Mouse (Mus musculus): ENCODE data around the gene Pnpla7. TPM values are rescaled to one million over a fixed set of nuclear protein-coding genes. Genes with fewer than 3 reads are reported as not detected.

Gene Pnpla7
- polyA plus RNA-seq, 1 experiment from 2014 or later = 9.5 TPM

DNA sequence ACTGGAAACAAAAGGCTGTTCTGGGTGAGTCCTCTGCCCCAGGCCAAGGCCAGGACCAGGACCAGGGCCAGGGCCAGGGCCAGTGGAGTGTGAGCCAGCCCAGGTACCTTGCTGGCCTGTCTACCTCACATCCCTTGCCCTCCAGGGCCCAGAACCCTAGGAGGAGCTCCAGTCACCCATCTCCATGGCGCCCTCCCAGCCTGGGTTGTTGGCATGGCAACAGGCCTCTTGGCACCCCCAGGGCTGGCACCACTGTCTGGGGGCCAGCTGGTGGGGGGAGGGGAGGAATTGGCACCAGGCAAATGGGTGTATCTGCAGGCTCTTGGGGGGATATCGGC, 79.2 kb downstream of the Pnpla7 start:
- 0 out of 2 replicates have a peak, but pooled peaks have one; percentile 5 for ATAC-seq (ENCODE audit: insufficient read depth, low FRiP score)

GRCm38 (mm10) chr2:25055409-25056155, 79.7 kb downstream of the Pnpla7 start:
- 90% methylated on average over 21 of the region's 21 CpGs for WGBS
- no peaks in the 10 kb centered on the region for H3K27me3 ChIP-seq (ENCODE audit: control insufficient read depth, insufficient read depth, low read length)
- no peak for ATAC-seq (ENCODE audit: insufficient read depth, low FRiP score)
- H3K4me2 ChIP-seq (ENCODE audit: low read depth, low read length) = peak overlapping the region; percentile 85
- H3K9ac ChIP-seq (ENCODE audit: low read length) = peak overlapping the region; percentile 91
- no peak overlapping the region for H3K27ac ChIP-seq (ENCODE audit: low read length)
- H3K36me3 ChIP-seq (ENCODE audit: control insufficient read depth, insufficient read depth, low read length) = no peaks in the 10 kb centered on the region
- H3K4me1 ChIP-seq (ENCODE audit: control insufficient read depth, insufficient read depth, low read length) = peaks cover 11% of the 10 kb centered on the region
- H3K9me3 ChIP-seq (replicated peaks; ENCODE audit: control insufficient read depth, low read length) = no peaks in the 10 kb centered on the region
- H3K4me3 ChIP-seq (replicated peaks; ENCODE audit: low read length) = peak overlapping the region; percentile 81; the same call in 1 of the 2 replicates

More for the DNA sequence above, 79.2 kb downstream of the Pnpla7 start:
- H3K4me1 ChIP-seq (ENCODE audit: control insufficient read depth, insufficient read depth, low read length) = peaks cover 11% of the 10 kb centered on the region
- H3K27me3 ChIP-seq (ENCODE audit: control insufficient read depth, insufficient read depth, low read length) = no peaks in the 10 kb centered on the region
- H3K4me2 ChIP-seq (ENCODE audit: low read depth, low read length) = peak overlapping the region; percentile 85
- peak overlapping the region; percentile 91 for H3K9ac ChIP-seq (ENCODE audit: low read length)
- H3K4me3 ChIP-seq (replicated peaks; ENCODE audit: low read length) = peak overlapping the region; percentile 81
- 65% methylated on average over 2 of the region's 2 CpGs for WGBS
- no peaks in the 10 kb centered on the region for H3K36me3 ChIP-seq (ENCODE audit: control insufficient read depth, insufficient read depth, low read length)
- no peaks in the 10 kb centered on the region for H3K9me3 ChIP-seq (replicated peaks; ENCODE audit: control insufficient read depth, low read length)
- H3K27ac ChIP-seq (ENCODE audit: low read length) = no peak overlapping the region

DNA sequence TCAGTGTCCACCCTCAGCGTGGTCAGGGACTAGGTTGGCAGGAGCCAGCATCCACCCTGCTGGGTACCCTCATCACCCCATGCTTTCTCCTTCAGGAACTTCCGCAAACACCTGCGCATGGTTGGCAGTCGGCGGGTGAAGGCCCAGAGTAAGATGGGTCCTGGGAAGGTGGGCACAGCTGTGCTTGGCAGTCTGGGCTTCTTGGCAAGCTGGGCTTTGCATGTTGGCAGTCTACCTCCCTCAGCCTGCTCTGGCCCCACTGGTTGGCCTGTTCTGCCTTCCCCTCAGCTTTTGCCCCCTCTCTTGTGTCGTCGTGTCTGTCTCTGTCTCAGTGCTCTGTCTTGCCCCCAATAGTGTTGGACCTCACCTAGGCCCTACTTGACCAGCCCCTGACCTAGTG, 83.1 kb downstream of the Pnpla7 start:
- Histone ChIP-seq H3K9me3 (replicated peaks; ENCODE audit: control insufficient read depth, low read length) (no peaks in the 10 kb centered on the region), H3K4me3 (replicated peaks; ENCODE audit: low read length) (no peak overlapping the region), H3K36me3 (ENCODE audit: control insufficient read depth, insufficient read depth, low read length) (peaks cover 7% of the 10 kb centered on the region; the same call in 1 of the 2 replicates), H3K9ac (ENCODE audit: low read length) (no peak overlapping the region), H3K27ac (ENCODE audit: low read length) (no peak overlapping the region), H3K4me2 (ENCODE audit: low read depth, low read length) (no peak overlapping the region), H3K4me1 (ENCODE audit: control insufficient read depth, insufficient read depth, low read length) (peaks cover 11% of the 10 kb centered on the region), H3K27me3 (ENCODE audit: control insufficient read depth, insufficient read depth, low read length) (no peaks in the 10 kb centered on the region)
- no peak for ATAC-seq (ENCODE audit: insufficient read depth, low FRiP score)
- 94% methylated on average over 7 of the region's 7 CpGs for WGBS

DNA sequence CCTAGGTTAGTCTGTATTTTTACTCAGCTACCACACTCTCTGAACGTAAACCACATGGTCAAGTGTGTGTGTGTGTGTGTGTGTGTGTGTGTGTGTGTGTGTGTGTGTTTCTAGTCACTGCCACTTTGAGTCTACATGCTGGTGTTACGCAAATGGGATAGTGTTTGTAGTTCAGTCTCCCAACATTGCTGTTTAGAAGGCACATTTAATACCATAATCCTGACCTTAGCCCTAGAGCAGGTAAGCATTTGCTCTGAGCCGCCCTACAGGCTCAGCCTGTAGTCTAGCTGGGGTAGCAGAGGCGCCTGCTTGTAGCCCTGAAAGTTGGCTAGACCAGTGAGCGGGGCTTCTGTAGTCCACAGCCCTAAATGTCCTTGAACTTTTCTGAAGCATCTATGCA, 87.7 kb downstream of the Pnpla7 start:
- H3K9ac ChIP-seq (ENCODE audit: low read length) = no peak overlapping the region
- peaks cover 7% of the 10 kb centered on the region; the same call in 1 of the 2 replicates for H3K36me3 ChIP-seq (ENCODE audit: control insufficient read depth, insufficient read depth, low read length)
- no peaks in the 10 kb centered on the region for H3K27me3 ChIP-seq (ENCODE audit: control insufficient read depth, insufficient read depth, low read length)
- no peak for ATAC-seq (ENCODE audit: insufficient read depth, low FRiP score)
- H3K4me2 ChIP-seq (ENCODE audit: low read depth, low read length) = no peak overlapping the region
- no peaks in the 10 kb centered on the region for H3K4me1 ChIP-seq (ENCODE audit: control insufficient read depth, insufficient read depth, low read length)
- H3K4me3 ChIP-seq (replicated peaks; ENCODE audit: low read length) = no peak overlapping the region
- H3K27ac ChIP-seq (ENCODE audit: low read length) = no peak overlapping the region
- H3K9me3 ChIP-seq (replicated peaks; ENCODE audit: control insufficient read depth, low read length) = no peaks in the 10 kb centered on the region; the same call in 1 of the 2 replicates
- 95% methylated on average over 5 of the region's 5 CpGs for WGBS

- H3K9ac ChIP-seq (ENCODE audit: low read length) = no peak overlapping the region
- H3K4me2 ChIP-seq (ENCODE audit: low read depth, low read length) = no peak overlapping the region
- no peaks in the 10 kb centered on the region for H3K4me1 ChIP-seq (ENCODE audit: control insufficient read depth, insufficient read depth, low read length)
- H3K9me3 ChIP-seq (replicated peaks; ENCODE audit: control insufficient read depth, low read length) = no peaks in the 10 kb centered on the region; the same call in 1 of the 2 replicates
- peaks cover 7% of the 10 kb centered on the region; the same call in 1 of the 2 replicates for H3K36me3 ChIP-seq (ENCODE audit: control insufficient read depth, insufficient read depth, low read length)
- WGBS = 97% methylated on average over 1 of the region's 1 CpGs
- no peak overlapping the region for H3K4me3 ChIP-seq (replicated peaks; ENCODE audit: low read length)
- no peak for ATAC-seq (ENCODE audit: insufficient read depth, low FRiP score)
- no peak overlapping the region for H3K27ac ChIP-seq (ENCODE audit: low read length)
- H3K27me3 ChIP-seq (ENCODE audit: control insufficient read depth, insufficient read depth, low read length) = no peaks in the 10 kb centered on the region
Observed at GRCm38 (mm10) chr2:25064285-25064684, 88.5 kb downstream of the Pnpla7 start.

DNA sequence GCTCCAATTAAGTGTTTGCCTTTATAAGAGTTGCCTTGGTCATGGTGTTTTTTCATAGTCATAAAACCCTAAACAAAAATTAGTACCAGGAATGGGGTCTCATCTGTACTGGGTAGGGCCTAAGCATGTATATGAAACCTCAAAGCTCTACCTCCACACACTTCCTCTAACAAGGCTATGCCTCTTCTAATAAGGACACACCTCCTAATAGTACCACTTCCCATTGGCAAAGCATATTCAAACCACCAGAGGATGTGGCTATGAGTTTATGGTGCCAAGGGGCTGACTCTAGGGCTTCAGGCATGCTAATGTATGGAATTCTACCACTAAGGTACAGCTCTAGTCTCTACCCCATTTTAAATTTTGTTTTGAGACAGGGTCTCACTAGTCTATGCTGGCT, 89.7 kb downstream of the Pnpla7 start:
- Histone ChIP-seq H3K4me2 (ENCODE audit: low read depth, low read length) (no peak overlapping the region), H3K36me3 (ENCODE audit: control insufficient read depth, insufficient read depth, low read length) (peaks cover 7% of the 10 kb centered on the region; the same call in 1 of the 2 replicates), H3K4me1 (ENCODE audit: control insufficient read depth, insufficient read depth, low read length) (no peaks in the 10 kb centered on the region), H3K9me3 (replicated peaks; ENCODE audit: control insufficient read depth, low read length) (no peaks in the 10 kb centered on the region; the same call in 1 of the 2 replicates), H3K27ac (ENCODE audit: low read length) (no peak overlapping the region), H3K4me3 (replicated peaks; ENCODE audit: low read length) (no peak overlapping the region), H3K9ac (ENCODE audit: low read length) (no peak overlapping the region), H3K27me3 (ENCODE audit: control insufficient read depth, insufficient read depth, low read length) (no peaks in the 10 kb centered on the region)
- ATAC-seq (ENCODE audit: insufficient read depth, low FRiP score) = no peak

GRCm38 (mm10) chr2:25066552-25066951, 90.7 kb downstream of the Pnpla7 start:
- H3K36me3 ChIP-seq (ENCODE audit: control insufficient read depth, insufficient read depth, low read length) = peaks cover 4% of the 10 kb centered on the region; the same call in 1 of the 2 replicates
- no peaks in the 10 kb centered on the region for H3K4me1 ChIP-seq (ENCODE audit: control insufficient read depth, insufficient read depth, low read length)
- WGBS = 85% methylated on average over 4 of the region's 4 CpGs
- no peak overlapping the region for H3K4me2 ChIP-seq (ENCODE audit: low read depth, low read length)
- no peaks in the 10 kb centered on the region; the same call in 1 of the 2 replicates for H3K9me3 ChIP-seq (replicated peaks; ENCODE audit: control insufficient read depth, low read length)
- no peak for ATAC-seq (ENCODE audit: insufficient read depth, low FRiP score)
- no peaks in the 10 kb centered on the region for H3K27me3 ChIP-seq (ENCODE audit: control insufficient read depth, insufficient read depth, low read length)
- no peak overlapping the region for H3K27ac ChIP-seq (ENCODE audit: low read length)
- H3K4me3 ChIP-seq (replicated peaks; ENCODE audit: low read length) = no peak overlapping the region
- H3K9ac ChIP-seq (ENCODE audit: low read length) = no peak overlapping the region

GRCm38 (mm10) chr2:25069537-25069936, 93.7 kb downstream of the Pnpla7 start:
- whole genome bisulfite sequencing = 60% methylated on average over 4 of the region's 4 CpGs
- H3K4me3 ChIP-seq (replicated peaks; ENCODE audit: low read length) = no peak overlapping the region
- no peak overlapping the region for H3K9ac ChIP-seq (ENCODE audit: low read length)
- H3K4me1 ChIP-seq (ENCODE audit: control insufficient read depth, insufficient read depth, low read length) = no peaks in the 10 kb centered on the region
- no peaks in the 10 kb centered on the region for H3K36me3 ChIP-seq (ENCODE audit: control insufficient read depth, insufficient read depth, low read length)
- H3K27ac ChIP-seq (ENCODE audit: low read length) = no peak overlapping the region
- H3K4me2 ChIP-seq (ENCODE audit: low read depth, low read length) = no peak overlapping the region
- H3K9me3 ChIP-seq (replicated peaks; ENCODE audit: control insufficient read depth, low read length) = no peaks in the 10 kb centered on the region; the same call in 1 of the 2 replicates
- no peak for ATAC-seq (ENCODE audit: insufficient read depth, low FRiP score)
- H3K27me3 ChIP-seq (ENCODE audit: control insufficient read depth, insufficient read depth, low read length) = no peaks in the 10 kb centered on the region

DNA sequence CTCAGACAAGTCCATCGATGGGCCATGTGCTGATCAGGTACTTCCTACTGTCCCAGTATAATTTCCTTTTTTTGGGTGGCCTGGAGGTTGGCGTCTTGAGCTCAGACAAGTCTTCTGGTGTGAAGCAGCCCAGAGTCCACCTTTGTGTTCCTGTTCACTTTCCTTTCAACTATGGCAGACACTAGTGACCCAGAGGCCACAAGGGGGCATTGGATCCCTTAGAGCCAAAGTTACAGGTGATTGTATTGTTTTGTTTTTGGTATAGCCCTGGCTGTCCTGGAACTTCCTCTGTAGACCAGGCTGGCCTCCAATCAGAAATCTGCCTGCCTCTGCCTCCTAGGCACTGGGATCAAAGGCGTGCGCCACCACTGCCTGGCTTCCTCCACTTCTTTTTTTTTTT, 96.6 kb downstream of the Pnpla7 start:
- WGBS = 88% methylated on average over 4 of the region's 4 CpGs
- H3K27ac ChIP-seq (ENCODE audit: low read length) = no peak overlapping the region

More for the DNA sequence above, 96.6 kb downstream of the Pnpla7 start:
- H3K4me2 ChIP-seq (ENCODE audit: low read depth, low read length) = no peak overlapping the region
- no peak for ATAC-seq (ENCODE audit: insufficient read depth, low FRiP score)
- no peaks in the 10 kb centered on the region for H3K27me3 ChIP-seq (ENCODE audit: control insufficient read depth, insufficient read depth, low read length)
- no peaks in the 10 kb centered on the region for H3K36me3 ChIP-seq (ENCODE audit: control insufficient read depth, insufficient read depth, low read length)
- H3K4me3 ChIP-seq (replicated peaks; ENCODE audit: low read length) = no peak overlapping the region
- no peaks in the 10 kb centered on the region for H3K9me3 ChIP-seq (replicated peaks; ENCODE audit: control insufficient read depth, low read length)
- no peaks in the 10 kb centered on the region for H3K4me1 ChIP-seq (ENCODE audit: control insufficient read depth, insufficient read depth, low read length)
- no peak overlapping the region for H3K9ac ChIP-seq (ENCODE audit: low read length)

All from stomach, embryonic 16.5 days (tissue).